Mouse (Mus musculus): ENCODE measurements around the gene Dpp3. TPM values are rescaled to one million over a fixed set of nuclear protein-coding genes. Genes with fewer than 3 reads are reported as not detected.
"Not testable (repeated sequence)": the region's sequence is repeated elsewhere in the genome, so short reads cannot be mapped to it uniquely, and the experiment has no call there.

Gene Dpp3
- polyA plus RNA-seq (2015; fragmentation: Nextera tagmentation; extraction: Ambion mirVana): 104 TPM in 2 replicates

GRCm38 (mm10) chr19:4927904-4928531 is at the start of gene Dpp3:
Dpp3 (minus strand) TSS chr19:4928287.
- H3K36me3 ChIP-seq: peaks cover 34% of the 10 kb centered on the region
- H3K9ac ChIP-seq (replicated peaks): peak within 1 kb of the TSS; percentile 66
- peaks cover 28% of the 10 kb centered on the region for H3K4me1 ChIP-seq
- H3K4me3 ChIP-seq (replicated peaks): peak within 1 kb of the TSS; percentile 77
- peak; percentile 98 for ATAC-seq (ENCODE audit: low FRiP score)
- under 1% methylated on average over 32 of the region's 32 CpGs for WGBS
- peak within 1 kb of the TSS; percentile 80 for H3K4me2 ChIP-seq
- H3K27ac ChIP-seq (replicated peaks): peak within 1 kb of the TSS; percentile 86
- no peaks in the 10 kb centered on the region for H3K9me3 ChIP-seq (replicated peaks)
- H3K27me3 ChIP-seq (replicated peaks): no peaks in the 10 kb centered on the region

- Histone ChIP-seq H3K4me2 (no peak overlapping the region), H3K36me3 (peaks cover 32% of the 10 kb centered on the region), H3K27me3 (replicated peaks) (no peaks in the 10 kb centered on the region), H3K27ac (replicated peaks) (no peak overlapping the region), H3K4me3 (replicated peaks) (no peak overlapping the region), H3K9ac (replicated peaks) (no peak overlapping the region), H3K9me3 (replicated peaks) (no peaks in the 10 kb centered on the region), H3K4me1 (peaks cover 3% of the 10 kb centered on the region)
- WGBS: 90% methylated on average over 2 of the region's 2 CpGs
- no peak for ATAC-seq (ENCODE audit: low FRiP score)
These were observed 40.1 kb upstream of the Dpp3 start for GRCm38 (mm10) chr19:4968236-4968635.

- Histone ChIP-seq H3K4me2 (peak within 1 kb of the TSS; percentile 73), H3K36me3 (peaks cover 25% of the 10 kb centered on the region), H3K9me3 (replicated peaks) (no peaks in the 10 kb centered on the region), H3K27me3 (replicated peaks) (no peaks in the 10 kb centered on the region), H3K27ac (replicated peaks) (peak within 1 kb of the TSS; percentile 87), H3K4me1 (peaks cover 16% of the 10 kb centered on the region), H3K9ac (replicated peaks) (peak within 1 kb of the TSS; percentile 90), H3K4me3 (replicated peaks) (peak within 1 kb of the TSS; percentile 85)
- peak; percentile 95 for ATAC-seq (ENCODE audit: low FRiP score)
- WGBS: under 1% methylated on average over 34 of the region's 34 CpGs
These were observed 34.0 kb upstream of the Dpp3 start, which contains the start of gene Mrpl11 for GRCm38 (mm10) chr19:4961928-4962601. Mrpl11 (plus strand) TSS chr19:4962147.

- H3K4me3 ChIP-seq (replicated peaks); H3K36me3 ChIP-seq; H3K9me3 ChIP-seq (replicated peaks); H3K9ac ChIP-seq (replicated peaks); H3K27me3 ChIP-seq (replicated peaks); ATAC-seq (ENCODE audit: low FRiP score); H3K27ac ChIP-seq (replicated peaks); H3K4me1 ChIP-seq; H3K4me2 ChIP-seq: not testable (repeated sequence)
- 82% methylated on average over 9 of the region's 9 CpGs for WGBS
These were observed 20.6 kb upstream of the Dpp3 start for GRCm38 (mm10) chr19:4948641-4949040.

GRCm38 (mm10) chr19:4945540-4945939 is 17.5 kb upstream of the Dpp3 start:
- H3K9me3 ChIP-seq (replicated peaks): no peaks in the 10 kb centered on the region
- no peak overlapping the region for H3K27ac ChIP-seq (replicated peaks)
- H3K4me3 ChIP-seq (replicated peaks): no peak overlapping the region
- no peak for ATAC-seq (ENCODE audit: low FRiP score)
- 0 out of 2 replicates have a peak, but pooled peaks cover 3% of the 10 kb centered on the region for H3K27me3 ChIP-seq (replicated peaks)
- 34% methylated on average over 6 of the region's 6 CpGs for WGBS
- no peaks in the 10 kb centered on the region for H3K36me3 ChIP-seq
- no peak overlapping the region for H3K9ac ChIP-seq (replicated peaks)
- H3K4me1 ChIP-seq: peaks cover 20% of the 10 kb centered on the region
- H3K4me2 ChIP-seq: no peak overlapping the region

DNA sequence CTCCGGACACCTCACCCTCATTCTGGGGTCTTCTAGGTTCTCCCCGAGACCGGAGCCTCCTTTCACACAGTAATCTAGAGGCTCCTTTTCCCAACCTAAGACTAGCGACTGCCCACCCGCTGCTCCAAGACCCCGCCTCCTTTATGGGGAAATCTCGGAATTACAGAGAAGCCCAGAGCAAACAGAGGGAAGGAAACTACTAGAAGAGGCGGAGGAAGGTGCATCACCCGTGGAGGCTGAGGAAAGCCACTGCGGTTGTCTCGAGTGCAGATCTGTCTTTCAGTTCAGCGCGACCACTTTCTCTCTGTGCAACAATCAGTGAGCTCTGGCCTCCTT is 15.1 kb upstream of the Dpp3 start:
- Histone ChIP-seq H3K4me1 (peaks cover 20% of the 10 kb centered on the region), H3K36me3 (no peaks in the 10 kb centered on the region), H3K27ac (replicated peaks) (peak overlapping the region; percentile 85), H3K4me2 (peak overlapping the region; percentile 82), H3K4me3 (replicated peaks) (peak overlapping the region; percentile 79), H3K9me3 (replicated peaks) (no peaks in the 10 kb centered on the region), H3K27me3 (replicated peaks) (0 out of 2 replicates have a peak, but pooled peaks cover 3% of the 10 kb centered on the region), H3K9ac (replicated peaks) (peak overlapping the region; percentile 89)
- peak; percentile 68 for ATAC-seq (ENCODE audit: low FRiP score)
- 6% methylated on average over 13 of the region's 13 CpGs for WGBS

- Histone ChIP-seq H3K4me3 (replicated peaks) (peak within 1 kb of the TSS; percentile 79), H3K4me1 (peaks cover 20% of the 10 kb centered on the region), H3K27ac (replicated peaks) (peak within 1 kb of the TSS; percentile 85), H3K9ac (replicated peaks) (peak within 1 kb of the TSS; percentile 89), H3K36me3 (0 out of 2 replicates have a peak, but pooled peaks cover under 1% of the 10 kb centered on the region), H3K27me3 (replicated peaks) (0 out of 2 replicates have a peak, but pooled peaks cover 3% of the 10 kb centered on the region), H3K9me3 (replicated peaks) (no peaks in the 10 kb centered on the region), H3K4me2 (peak within 1 kb of the TSS; percentile 82)
- WGBS: under 1% methylated on average over 45 of the region's 55 CpGs
- peak; percentile 97 for ATAC-seq (ENCODE audit: low FRiP score)
These were observed 14.6 kb upstream of the Dpp3 start, which contains the start of gene Peli3 for GRCm38 (mm10) chr19:4942551-4943252. Peli3 (minus strand) TSS chr19:4943127.

DNA sequence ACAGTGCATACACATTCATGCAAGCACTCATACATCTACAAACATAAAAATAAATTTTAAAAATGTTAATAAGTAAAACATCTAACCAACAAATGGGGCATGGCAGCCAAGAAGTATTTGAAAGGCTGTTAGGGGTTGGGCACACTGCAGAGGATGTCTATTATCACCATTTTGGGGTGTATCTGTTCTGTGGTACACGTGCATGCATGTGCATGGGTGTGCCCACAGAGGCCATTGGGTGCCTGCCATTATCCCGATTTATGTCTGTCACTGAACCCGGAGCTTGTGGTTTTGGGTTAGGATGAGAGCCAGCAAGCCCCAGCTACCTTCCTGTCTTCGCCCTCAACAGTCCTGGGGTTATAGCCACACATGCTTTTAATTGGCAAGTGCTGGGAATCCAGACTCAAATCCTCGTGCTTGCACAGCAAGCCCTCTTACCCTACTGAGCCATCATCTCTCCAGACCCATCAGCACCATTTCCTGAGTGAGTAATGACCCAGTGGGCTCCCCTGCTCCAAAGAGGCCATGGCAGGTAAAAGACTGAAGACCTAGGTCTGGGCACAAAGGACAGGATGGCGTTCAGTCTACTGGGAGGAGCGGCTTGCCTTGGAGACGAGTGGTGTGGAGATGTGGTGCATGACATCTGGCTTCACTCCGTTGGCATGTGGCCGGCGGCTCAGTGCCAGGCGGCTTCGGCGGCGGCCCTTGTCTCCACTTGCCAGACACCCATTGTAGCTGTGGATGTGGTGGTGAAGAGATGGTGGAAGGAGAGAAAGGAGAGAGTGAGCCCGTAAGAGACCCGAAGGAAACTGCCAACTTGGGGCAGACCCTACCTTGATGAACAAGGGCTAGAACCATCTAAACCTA is 9.6 kb upstream of the Dpp3 start:
- ATAC-seq (ENCODE audit: low FRiP score): no peak
- Histone ChIP-seq H3K4me3 (replicated peaks) (no peak overlapping the region), H3K36me3 (peaks cover 44% of the 10 kb centered on the region), H3K4me2 (no peak overlapping the region), H3K9me3 (replicated peaks) (no peaks in the 10 kb centered on the region), H3K27me3 (replicated peaks) (no peaks in the 10 kb centered on the region), H3K4me1 (peaks cover 14% of the 10 kb centered on the region), H3K27ac (replicated peaks) (no peak overlapping the region), H3K9ac (replicated peaks) (no peak overlapping the region)
- WGBS: 89% methylated on average over 17 of the region's 17 CpGs

DNA sequence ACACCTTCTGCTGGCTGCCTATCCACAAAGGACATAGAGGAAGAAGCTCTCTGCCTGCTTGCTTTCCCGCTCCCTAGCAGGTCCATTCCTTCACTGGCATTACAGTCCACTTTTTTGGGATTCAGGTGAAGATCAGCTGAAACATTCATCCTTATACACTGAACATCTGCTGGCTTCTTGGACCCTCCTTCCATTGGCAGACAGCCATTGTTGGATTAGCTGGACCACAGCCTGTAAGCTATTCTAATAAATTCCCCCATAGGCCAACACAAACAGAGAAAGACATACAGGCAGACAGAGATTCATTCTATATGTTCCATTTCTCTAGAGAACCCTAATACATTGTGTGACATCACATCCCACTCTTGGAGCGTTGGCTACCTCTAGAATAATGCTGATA is 8.8 kb upstream of the Dpp3 start:
- Histone ChIP-seq H3K27ac (replicated peaks) (no peak overlapping the region), H3K4me2 (no peak overlapping the region), H3K36me3 (peaks cover 52% of the 10 kb centered on the region), H3K4me3 (replicated peaks) (no peak overlapping the region), H3K27me3 (replicated peaks) (no peaks in the 10 kb centered on the region), H3K9me3 (replicated peaks) (no peaks in the 10 kb centered on the region), H3K4me1 (peaks cover 7% of the 10 kb centered on the region), H3K9ac (replicated peaks) (no peak overlapping the region)
- 89% methylated on average over 2 of the region's 2 CpGs for WGBS
- no peak for ATAC-seq (ENCODE audit: low FRiP score)

GRCm38 (mm10) chr19:4928781-4929180 is 694 bp upstream of the Dpp3 start:
- WGBS: 54% methylated on average over 5 of the region's 5 CpGs
- ATAC-seq (ENCODE audit: low FRiP score): peak; percentile 7; the same call in 1 of the 2 replicates
- peaks cover 33% of the 10 kb centered on the region for H3K36me3 ChIP-seq
- peaks cover 28% of the 10 kb centered on the region for H3K4me1 ChIP-seq
- peak overlapping the region; percentile 66 for H3K9ac ChIP-seq (replicated peaks)
- peak overlapping the region; percentile 80 for H3K4me2 ChIP-seq
- no peaks in the 10 kb centered on the region for H3K9me3 ChIP-seq (replicated peaks)
- no peaks in the 10 kb centered on the region for H3K27me3 ChIP-seq (replicated peaks)
- peak overlapping the region; percentile 86 for H3K27ac ChIP-seq (replicated peaks)
- H3K4me3 ChIP-seq (replicated peaks): peak overlapping the region; percentile 77

All from neural tube, embryonic 15.5 days (tissue).